Mouse (Mus musculus): Measurements from ENCODE around the gene Sec11a. TPM values are rescaled to one million over a fixed set of nuclear protein-coding genes. Genes with fewer than 3 reads are reported as not detected.

Sec11a gene
- total RNA-seq, 4 experiments from 2014 or later = 35.3 to 41.0 (median 39.2) TPM

GRCm38 (mm10) chr7:80857181-80857580 lies 90.4 kb downstream of the Sec11a start:
- peak; percentile 79 for DNase-seq (ENCODE audit: low spot score)

GRCm38 (mm10) chr7:80855316-80855715 lies 92.3 kb downstream of the Sec11a start:
- DNase-seq (ENCODE audit: low spot score) = no peak

Other genes with a start within 250 kb of the Sec11a start
- 10 to 100 TPM; 28.6 to 38.3 (median 31.5) TPM for gene Iqgap1, start 121.8 kb downstream of the Sec11a start, total RNA-seq (2022)
- 1 to 10 TPM; 4.7 to 8.1 (median 6.2) TPM for gene Zscan2, start 86.9 kb downstream of the Sec11a start, total RNA-seq (2022)
- 1 to 10 TPM; 4.6 to 7.6 (median 6.3) TPM for gene Wdr73, start 46.5 kb downstream of the Sec11a start, total RNA-seq (2022)
- gene Nmb, start 42.7 kb downstream of the Sec11a start, total RNA-seq (2022) = 10 to 100 TPM in 1 of 4 experiments, 1 to 10 TPM in 3; 5.1 to 11.7 (median 7.9) TPM
- gene Zfp592, start 45.9 kb upstream of the Sec11a start, total RNA-seq (2022) = 10 to 100 TPM; 13.5 to 18.1 (median 16.3) TPM
- 100 to 1,000 TPM; 138 to 167 (median 145) TPM for gene Alpk3, start 109.8 kb upstream of the Sec11a start, total RNA-seq (2022)
- gene Slc28a1, start 167.0 kb upstream of the Sec11a start, total RNA-seq (2022) = under 1 TPM in 3 of 4 experiments, not detected in 1; 0.09 to 0.31 (median 0.16) TPM

Measured in heart, adult 8-10 months (tissue).